Mouse (Mus musculus) induced T-regulatory cell, adult 2 months (primary cell): Measurements from ENCODE around the gene Panx3.

Experiments
- DNase-seq: peaks from one replicate; pipeline ENCODE4 v3.0.0-alpha.2; 2012; ENCODE audit warnings: low read depth

The Panx3 gene

DNA sequence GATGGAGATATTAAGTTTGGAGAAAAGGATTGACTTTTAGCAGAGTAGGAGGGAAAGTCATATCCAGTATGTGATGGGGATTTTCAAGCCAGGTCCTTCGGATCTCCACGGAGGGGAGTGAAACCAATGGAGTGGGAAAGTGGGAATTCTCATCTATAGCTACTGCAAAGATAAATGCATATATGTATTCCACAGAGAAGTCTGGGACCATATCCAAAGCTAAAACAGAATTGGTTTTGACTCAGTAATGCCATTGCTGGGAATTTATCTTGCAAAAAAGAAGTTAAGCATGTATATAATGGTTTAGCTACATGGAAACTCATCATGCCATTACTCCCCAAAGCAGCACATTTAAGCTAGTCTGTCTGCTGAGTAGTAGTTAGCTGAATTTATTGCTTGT is 36.7 kb downstream of the Panx3 start:
- DNase-seq: no peak

DNA sequence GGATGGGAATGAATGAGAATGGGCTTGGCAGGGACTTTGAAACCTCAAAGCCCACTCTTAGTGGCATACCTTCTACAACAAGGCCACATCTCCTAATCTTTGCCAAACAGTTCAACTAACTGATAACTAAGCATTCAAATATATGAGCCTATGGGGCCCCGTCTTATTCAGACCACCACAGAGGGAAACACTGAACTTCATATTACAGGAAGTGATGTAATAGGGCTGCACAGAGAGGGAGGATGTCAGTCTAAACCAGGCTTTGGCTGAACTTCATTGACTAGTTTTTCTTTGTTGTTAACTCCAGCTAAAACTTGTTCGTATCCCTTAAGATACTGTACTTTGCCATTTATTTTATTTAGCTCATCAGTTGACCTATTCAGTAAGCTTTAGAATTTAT is 39.1 kb downstream of the Panx3 start:
- no peak for DNase-seq

DNA sequence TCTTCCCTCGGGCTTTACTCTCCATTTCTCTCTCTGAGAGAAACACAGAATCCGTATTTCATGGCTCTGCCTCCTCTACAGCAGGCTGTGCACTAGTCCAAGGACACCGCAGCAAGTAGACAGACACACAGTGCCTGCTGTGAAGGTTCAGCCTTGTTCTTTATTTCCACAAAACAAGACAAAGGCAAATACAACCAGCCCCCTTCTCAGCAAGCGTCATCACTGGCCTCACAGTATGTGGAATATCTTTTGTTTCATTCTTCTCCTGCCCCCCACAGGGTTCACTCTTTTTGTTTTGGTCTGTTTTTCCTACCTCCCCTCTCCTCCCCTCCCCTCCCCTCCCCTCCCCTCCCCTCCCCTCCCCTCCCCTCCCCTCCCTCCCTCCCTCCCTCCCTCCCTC is 40.5 kb downstream of the Panx3 start:
- DNase-seq: no peak

DNA sequence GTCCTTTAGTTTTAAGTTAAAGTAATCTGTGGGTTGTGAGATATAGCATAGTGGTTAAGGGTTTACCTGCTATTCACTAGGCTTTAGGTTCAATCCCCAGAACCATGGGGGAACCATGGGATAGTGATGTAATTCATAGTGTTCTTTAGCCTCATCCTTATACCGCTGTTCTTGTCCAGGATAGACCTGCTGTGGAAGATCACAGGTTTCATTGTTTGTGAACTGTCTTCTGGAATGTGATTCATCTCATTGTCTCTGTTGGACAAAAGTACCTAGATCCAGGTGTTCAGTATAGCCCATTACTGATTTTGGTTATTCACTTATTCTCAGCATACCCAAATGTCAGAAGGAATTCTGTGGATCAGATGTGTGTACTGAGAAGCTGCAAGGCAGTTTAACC is 41.8 kb downstream of the Panx3 start:
- no peak for DNase-seq

DNA sequence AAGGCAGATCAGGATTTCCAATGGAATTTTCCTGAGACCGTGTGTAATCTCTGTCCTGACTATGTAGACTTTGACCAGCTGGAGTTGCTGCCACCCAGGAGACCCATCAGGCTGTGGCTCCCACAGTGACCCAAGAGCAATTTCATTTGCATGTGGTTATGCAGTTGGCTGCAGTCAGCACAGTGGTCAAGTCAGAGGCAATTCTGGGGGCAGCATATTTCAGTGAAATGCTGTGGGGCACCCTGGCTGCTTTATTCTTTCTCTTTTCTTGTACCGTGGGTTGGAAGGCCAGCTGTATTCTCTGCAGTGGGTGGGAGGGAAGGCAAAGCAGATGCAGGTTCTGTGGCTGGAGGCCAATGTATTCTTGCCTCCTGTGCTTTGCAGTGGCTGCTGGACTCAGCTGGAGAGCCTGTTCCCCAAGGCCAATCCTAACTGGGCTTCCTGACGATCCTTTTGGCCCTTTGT is 42.9 kb downstream of the Panx3 start:
- DNase-seq: no peak

DNA sequence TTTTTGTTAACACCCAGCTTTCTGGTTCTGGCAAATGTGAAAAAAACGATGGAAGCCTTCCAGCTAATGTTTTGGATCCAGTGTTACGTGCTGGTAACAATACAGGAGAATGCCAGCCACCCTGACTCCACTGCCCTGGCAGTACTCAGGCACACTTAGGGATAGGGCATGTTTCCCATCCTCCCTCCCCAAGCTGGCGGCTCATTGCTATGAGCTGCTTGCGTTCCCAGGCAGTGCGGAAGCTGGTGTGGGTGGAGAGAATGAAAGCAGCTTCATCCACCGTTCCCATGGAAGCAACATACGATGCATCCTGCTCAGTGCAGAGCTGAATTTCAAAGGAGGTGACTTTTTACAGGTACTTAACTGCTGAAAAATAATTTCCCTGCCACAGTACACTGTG is 43.4 kb downstream of the Panx3 start:
- DNase-seq: no peak

DNA sequence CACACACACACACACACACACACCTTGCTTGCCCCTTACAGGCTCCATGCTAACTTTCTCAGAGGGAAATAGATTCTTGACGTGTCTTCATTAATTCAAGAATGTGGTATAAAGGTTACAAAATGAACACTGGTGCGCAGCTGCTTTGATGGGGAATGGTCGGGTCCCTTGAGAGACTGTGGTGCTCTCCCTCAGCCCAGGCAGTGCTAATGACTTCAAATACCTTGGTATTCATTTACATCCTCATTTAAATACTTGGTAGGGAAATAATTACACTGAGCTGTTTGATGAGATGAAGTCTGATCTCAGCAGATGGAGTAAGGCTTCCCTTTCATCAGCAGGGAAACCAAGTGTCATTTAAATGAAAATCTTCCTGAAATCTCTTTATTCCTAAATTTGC is 43.9 kb downstream of the Panx3 start:
- no peak for DNase-seq

DNA sequence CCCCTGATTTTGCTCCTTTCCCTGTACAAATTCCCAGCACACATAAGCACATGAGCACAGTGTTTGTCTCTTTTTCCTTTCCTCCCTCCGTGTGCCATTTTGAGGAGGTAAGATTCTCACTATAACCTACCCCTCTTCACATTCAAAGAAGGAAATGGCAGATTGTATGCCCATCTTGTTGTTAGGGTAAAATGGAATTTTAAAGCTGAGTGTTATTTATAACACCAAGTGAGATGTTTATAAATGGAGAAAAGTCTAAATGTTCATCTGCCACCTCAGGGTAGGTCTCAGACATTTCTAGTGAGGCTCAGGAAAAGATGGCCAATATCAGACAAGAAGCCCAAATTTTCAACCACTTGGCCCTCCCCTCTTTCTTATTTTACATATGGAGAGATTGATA is 44.5 kb downstream of the Panx3 start:
- DNase-seq: no peak

DNA sequence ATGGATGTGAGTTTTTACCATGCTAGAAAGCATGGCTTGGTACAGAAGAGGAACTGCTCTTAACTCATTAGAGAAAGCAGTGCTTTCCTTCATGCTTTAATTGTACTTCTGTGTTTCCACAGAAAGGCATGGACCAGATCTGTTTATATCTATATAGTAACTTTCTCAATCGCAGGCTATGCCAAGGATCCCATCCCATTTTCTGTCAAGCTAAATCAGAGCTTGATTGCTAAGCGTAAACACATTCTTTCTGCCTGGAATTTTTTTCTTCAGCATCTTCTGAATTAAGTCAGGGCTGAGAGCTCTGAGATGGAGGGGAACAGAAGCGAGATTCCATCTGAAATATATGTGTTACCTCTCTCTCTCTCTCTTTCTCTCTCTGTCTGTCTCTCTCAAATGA is 45.1 kb downstream of the Panx3 start:
- DNase-seq: no peak

DNA sequence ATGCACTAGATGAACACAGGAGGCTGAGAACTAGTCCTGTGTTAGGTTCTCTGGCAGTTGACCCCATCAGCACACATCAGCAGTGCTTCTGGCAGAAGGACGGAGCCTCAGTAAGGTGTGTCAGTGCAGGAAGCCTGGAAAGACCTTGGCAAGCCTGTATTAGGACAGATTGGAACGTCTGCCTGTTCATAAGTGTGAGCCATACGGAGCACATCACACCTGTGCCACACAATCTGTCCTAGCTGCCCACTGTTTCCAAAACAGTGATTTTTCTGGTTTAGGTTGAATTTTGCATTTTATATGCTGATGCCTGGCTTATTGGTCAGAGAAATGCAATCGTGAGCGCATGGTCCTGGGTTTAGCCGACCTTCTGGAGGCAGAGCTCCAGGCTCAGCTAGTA is 47.7 kb downstream of the Panx3 start:
- DNase-seq: no peak

DNA sequence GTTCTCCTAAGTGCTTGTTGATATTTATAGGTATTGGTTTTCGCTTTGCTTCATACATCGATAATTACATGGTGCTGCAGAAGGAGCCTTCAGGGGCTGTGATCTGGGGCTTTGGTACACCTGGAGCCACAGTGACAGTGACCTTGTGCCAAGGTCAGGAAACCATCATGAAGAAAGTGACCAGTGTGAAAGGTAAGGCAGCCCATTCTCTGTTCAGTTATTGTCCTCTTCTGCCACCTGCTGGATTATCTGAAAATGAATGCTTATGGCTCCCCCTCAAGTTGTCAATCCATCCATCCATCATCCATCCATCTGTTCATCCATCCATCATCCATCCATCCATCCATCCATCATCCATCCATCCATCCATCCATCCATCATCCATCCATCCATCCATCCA is 52.3 kb downstream of the Panx3 start:
- peak; percentile 78 for DNase-seq

DNA sequence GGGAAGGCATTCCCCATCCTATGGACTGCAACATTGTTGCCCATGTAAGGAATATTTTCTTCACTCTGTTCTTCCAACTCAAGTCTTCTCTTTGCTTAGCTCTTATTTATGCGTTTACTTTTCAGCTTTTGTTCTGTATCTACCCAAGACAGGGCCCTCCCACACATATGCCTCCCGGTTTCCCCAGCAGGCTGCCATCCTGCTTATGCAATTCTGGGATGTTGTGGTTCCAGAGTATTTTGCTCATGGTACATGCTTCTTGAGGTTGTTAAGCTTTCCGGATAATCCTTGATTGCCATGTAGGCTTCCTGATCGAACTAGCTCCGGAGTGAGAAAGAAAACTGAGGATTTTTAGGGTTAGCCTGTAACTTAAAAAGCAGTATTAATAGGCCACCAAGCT is 53.8 kb downstream of the Panx3 start:
- no peak for DNase-seq

DNA sequence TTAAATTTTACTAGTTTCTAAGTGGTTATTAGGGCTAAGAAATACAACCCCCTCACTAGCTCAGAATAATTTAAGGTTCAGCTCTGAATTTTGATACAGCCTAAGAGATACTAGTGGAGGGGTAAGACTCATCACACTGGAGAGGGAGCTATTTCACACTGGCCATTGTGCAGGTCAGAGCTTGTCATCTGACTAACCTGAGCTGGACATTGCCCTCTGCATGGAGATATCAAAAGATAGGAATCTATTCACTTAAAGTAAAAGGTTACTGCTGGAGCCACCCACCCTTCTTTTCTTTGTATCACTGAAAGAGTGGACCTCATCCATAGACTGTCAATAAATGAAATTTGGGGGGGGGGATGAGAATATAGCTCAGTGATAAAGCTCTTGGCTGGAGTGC is 54.7 kb downstream of the Panx3 start:
- DNase-seq: no peak

DNA sequence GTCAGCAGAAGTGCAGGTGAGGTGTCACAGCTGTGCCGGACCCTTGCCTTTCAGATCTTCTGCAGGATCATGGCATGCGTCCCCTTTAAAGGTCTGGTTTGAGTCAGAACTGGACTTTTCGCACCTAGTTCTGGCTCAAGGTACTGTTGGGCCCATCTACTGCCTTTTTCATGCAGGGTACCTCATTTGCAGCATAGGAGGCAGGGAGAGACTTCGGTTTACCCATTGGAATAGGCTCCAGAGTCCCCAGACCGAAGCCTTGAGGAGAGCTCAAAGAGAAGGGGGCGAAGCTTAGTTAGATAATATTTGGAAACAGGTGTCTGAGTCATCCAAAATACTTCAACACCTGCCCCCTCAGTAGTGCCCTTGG is 55.1 kb downstream of the Panx3 start:
- DNase-seq: no peak

DNA sequence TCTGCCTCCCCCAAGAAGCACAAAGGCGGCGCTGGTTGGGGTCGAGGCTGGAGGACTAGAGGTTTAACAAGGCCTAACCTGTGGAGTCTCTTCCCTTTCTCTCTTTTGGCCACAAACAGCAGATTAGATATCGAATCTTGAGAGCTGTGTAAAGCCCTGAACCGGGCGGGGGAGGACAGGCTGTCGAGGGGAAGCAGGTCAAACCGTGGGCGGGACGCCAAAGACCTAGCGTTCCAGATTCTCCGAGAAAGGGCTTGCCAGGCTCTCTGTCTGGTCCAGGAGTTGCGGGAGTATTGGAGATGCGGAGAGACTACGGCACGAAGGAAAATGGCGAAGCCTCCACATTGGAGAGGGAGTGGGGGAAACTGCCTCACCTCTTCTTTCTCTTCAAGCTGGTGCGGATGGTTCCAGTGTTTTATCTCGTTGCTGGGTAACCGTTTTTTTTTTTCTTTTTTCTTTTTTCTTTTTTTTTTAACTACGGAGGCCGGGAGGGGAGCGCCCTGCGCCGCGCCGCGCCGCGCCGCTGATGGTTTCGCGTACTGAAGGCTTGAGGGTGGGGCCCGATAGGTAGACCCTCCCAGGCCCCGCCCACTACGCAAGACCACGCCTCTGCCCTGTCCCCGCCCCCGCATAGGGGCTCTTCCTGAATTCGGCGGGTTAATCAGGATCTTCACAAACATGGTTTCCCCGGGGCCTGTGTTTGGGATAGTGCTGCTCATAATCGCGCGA is 55.7 kb downstream of the Panx3 start, which contains the start of gene Spa17:
TSS of gene Spa17 (minus strand) at position 541 of the 729 bp plus-strand sequence.
- peak; percentile 95 for DNase-seq
